ENCODE assay signal across 24 mouse cellular contexts in genomic region chr6:5091873-5092272, GRCm38 (mm10).
DNase-seq lines count a peak whose midpoint lies in the region; ATAC-seq lines count a peak whose summit lies in the region.
"Had no signal": no experiment of that assay in that cellular context is flagged by ENCODE, and none has a peak within 500 bp of the region (broad histone marks: within the 10 kb centered on the region; RNA-seq: fewer than 3 reads in every experiment).

No protein-coding gene starts in this region.

- DNase-seq in forebrain, embryonic 10.5 days (ENCODE audit: extremely low spot score, low spot score) = no peak
- no peak for DNase-seq in forebrain, embryonic 11.5 days (ENCODE audit: low spot score)
- DNase-seq in kidney, adult 18-20 months = no peak
- DNase-seq in neural tube, embryonic 10.5 days (ENCODE audit: extremely low spot score, low spot score) = peak; percentile 21
- no peak for DNase-seq in spleen, postnatal 14 days (ENCODE audit: low spot score in 2 of 2)
- DNase-seq: adrenal gland, adult 8-10 months; adrenal gland, postnatal 36 days; B cell, adult 2 months; cerebellum, adult 11 months; cerebellum, adult 8-10 months; cerebellum, postnatal 14 days; embryo, embryonic 11 days; forebrain, postnatal 0 days; gastrocnemius, postnatal 14 days; heart, postnatal 36 days had no signal

- no peak overlapping the region for H3K4me2 ChIP-seq in forebrain, embryonic 11.5 days (ENCODE audit: low read depth, low read length, severe bottlenecking)
- H3K4me2 ChIP-seq in kidney, embryonic 14.5 days (replicated peaks; ENCODE audit: low read depth, low read length) = no peak overlapping the region
- no peak overlapping the region for H3K4me2 ChIP-seq in neural tube, embryonic 15.5 days
- H3K4me2 ChIP-seq: embryonic facial prominence, embryonic 12.5 days; forebrain, embryonic 13.5 days; heart, embryonic 13.5 days; hindbrain, embryonic 13.5 days had no signal

- no peaks in the 10 kb centered on the region for H3K9me3 ChIP-seq in forebrain, embryonic 10.5 days
- no peaks in the 10 kb centered on the region for H3K9me3 ChIP-seq in forebrain, embryonic 11.5 days (ENCODE audit: control insufficient read depth, low read length)
- H3K9me3 ChIP-seq in kidney, embryonic 14.5 days (ENCODE audit: control insufficient read depth, low read length) = no peaks in the 10 kb centered on the region
- H3K9me3 ChIP-seq in neural tube, embryonic 15.5 days (replicated peaks) = no peaks in the 10 kb centered on the region
- H3K9me3 ChIP-seq: embryonic facial prominence, embryonic 12.5 days; forebrain, embryonic 13.5 days; G1E; heart, embryonic 13.5 days; hindbrain, embryonic 13.5 days had no signal

- peak overlapping the region; percentile 44; the same call in 1 of the 2 replicates for H3K27ac ChIP-seq in forebrain, embryonic 10.5 days
- no peak overlapping the region for H3K27ac ChIP-seq in forebrain, embryonic 11.5 days (ENCODE audit: low read depth, low read length)
- H3K27ac ChIP-seq in kidney, embryonic 14.5 days (ENCODE audit: low read depth, low read length) = no peak overlapping the region
- H3K27ac ChIP-seq in neural tube, embryonic 15.5 days (replicated peaks) = no peak overlapping the region
- H3K27ac ChIP-seq: embryonic facial prominence, embryonic 12.5 days; forebrain, embryonic 13.5 days; hindbrain, embryonic 13.5 days; hindbrain, postnatal 0 days had no signal

- no peak overlapping the region for H3K4me3 ChIP-seq in forebrain, embryonic 10.5 days
- H3K4me3 ChIP-seq in forebrain, embryonic 11.5 days (ENCODE audit: low read depth, low read length) = no peak overlapping the region
- no peak overlapping the region for H3K4me3 ChIP-seq in kidney, embryonic 14.5 days (ENCODE audit: low read length)
- H3K4me3 ChIP-seq in neural tube, embryonic 15.5 days (replicated peaks) = no peak overlapping the region
- H3K4me3 ChIP-seq: embryonic facial prominence, embryonic 12.5 days; forebrain, embryonic 13.5 days; heart, embryonic 13.5 days; hindbrain, embryonic 13.5 days had no signal

- WGBS in forebrain, embryonic 10.5 days = 76% methylated on average over 7 of the region's 7 CpGs
- 88% methylated on average over 7 of the region's 7 CpGs for WGBS in forebrain, embryonic 11.5 days
- WGBS in kidney, embryonic 14.5 days = 27% methylated on average over 7 of the region's 7 CpGs
- WGBS in neural tube, embryonic 15.5 days = 90% methylated on average over 7 of the region's 7 CpGs

- H3K4me1 ChIP-seq in forebrain, embryonic 10.5 days = peaks cover 9% of the 10 kb centered on the region
- no peaks in the 10 kb centered on the region for H3K4me1 ChIP-seq in forebrain, embryonic 11.5 days (replicated peaks; ENCODE audit: control insufficient read depth, insufficient read depth, low read length)
- peaks cover 12% of the 10 kb centered on the region for H3K4me1 ChIP-seq in kidney, embryonic 14.5 days (ENCODE audit: control insufficient read depth, insufficient read depth, low read length)
- peaks cover 18% of the 10 kb centered on the region for H3K4me1 ChIP-seq in neural tube, embryonic 15.5 days
- H3K4me1 ChIP-seq: embryonic facial prominence, embryonic 12.5 days; forebrain, embryonic 13.5 days had no signal

- no peak overlapping the region for H3K9ac ChIP-seq in forebrain, embryonic 11.5 days (ENCODE audit: low read length)
- no peak overlapping the region for H3K9ac ChIP-seq in kidney, embryonic 14.5 days (ENCODE audit: low read depth, low read length)
- H3K9ac ChIP-seq in neural tube, embryonic 15.5 days (replicated peaks) = no peak overlapping the region
- H3K9ac ChIP-seq: embryonic facial prominence, embryonic 12.5 days; forebrain, embryonic 13.5 days; forebrain, postnatal 0 days; heart, embryonic 13.5 days; hindbrain, embryonic 13.5 days had no signal

- H3K27me3 ChIP-seq in forebrain, embryonic 10.5 days (ENCODE audit: poor library complexity, severe bottlenecking) = no peaks in the 10 kb centered on the region
- H3K27me3 ChIP-seq in forebrain, embryonic 11.5 days (ENCODE audit: control insufficient read depth, insufficient read depth, low read length) = no peaks in the 10 kb centered on the region
- H3K27me3 ChIP-seq in kidney, embryonic 14.5 days (ENCODE audit: control insufficient read depth, insufficient read depth, low read length) = no peaks in the 10 kb centered on the region
- no peaks in the 10 kb centered on the region for H3K27me3 ChIP-seq in neural tube, embryonic 15.5 days (replicated peaks)
- H3K27me3 ChIP-seq: embryonic facial prominence, embryonic 12.5 days; forebrain, embryonic 13.5 days; heart, embryonic 13.5 days; hindbrain, embryonic 13.5 days had no signal

- H3K36me3 ChIP-seq in forebrain, embryonic 10.5 days (replicated peaks) = no peaks in the 10 kb centered on the region
- no peaks in the 10 kb centered on the region for H3K36me3 ChIP-seq in forebrain, embryonic 11.5 days (ENCODE audit: control insufficient read depth, insufficient read depth, low read length)
- H3K36me3 ChIP-seq in kidney, embryonic 14.5 days (ENCODE audit: control insufficient read depth, insufficient read depth, low read length) = no peaks in the 10 kb centered on the region
- no peaks in the 10 kb centered on the region for H3K36me3 ChIP-seq in neural tube, embryonic 15.5 days
- H3K36me3 ChIP-seq: embryonic facial prominence, embryonic 12.5 days; G1E; heart, embryonic 13.5 days; hindbrain, embryonic 13.5 days had no signal

- ATAC-seq in forebrain, embryonic 11.5 days (replicated peaks; ENCODE audit: low FRiP score) = no peak
- ATAC-seq in kidney, embryonic 14.5 days (ENCODE audit: low FRiP score, low TSS enrichment) = peak; percentile 89
- no peak for ATAC-seq in neural tube, embryonic 15.5 days (ENCODE audit: low FRiP score)
- ATAC-seq: CD4-positive, CD25-positive, alpha-beta regulatory T cell, adult 4 months; forebrain, embryonic 13.5 days; forebrain, postnatal 0 days; hindbrain, postnatal 0 days had no signal
